ENCODE assay signal across 12 mouse cellular contexts in the genomic region with DNA sequence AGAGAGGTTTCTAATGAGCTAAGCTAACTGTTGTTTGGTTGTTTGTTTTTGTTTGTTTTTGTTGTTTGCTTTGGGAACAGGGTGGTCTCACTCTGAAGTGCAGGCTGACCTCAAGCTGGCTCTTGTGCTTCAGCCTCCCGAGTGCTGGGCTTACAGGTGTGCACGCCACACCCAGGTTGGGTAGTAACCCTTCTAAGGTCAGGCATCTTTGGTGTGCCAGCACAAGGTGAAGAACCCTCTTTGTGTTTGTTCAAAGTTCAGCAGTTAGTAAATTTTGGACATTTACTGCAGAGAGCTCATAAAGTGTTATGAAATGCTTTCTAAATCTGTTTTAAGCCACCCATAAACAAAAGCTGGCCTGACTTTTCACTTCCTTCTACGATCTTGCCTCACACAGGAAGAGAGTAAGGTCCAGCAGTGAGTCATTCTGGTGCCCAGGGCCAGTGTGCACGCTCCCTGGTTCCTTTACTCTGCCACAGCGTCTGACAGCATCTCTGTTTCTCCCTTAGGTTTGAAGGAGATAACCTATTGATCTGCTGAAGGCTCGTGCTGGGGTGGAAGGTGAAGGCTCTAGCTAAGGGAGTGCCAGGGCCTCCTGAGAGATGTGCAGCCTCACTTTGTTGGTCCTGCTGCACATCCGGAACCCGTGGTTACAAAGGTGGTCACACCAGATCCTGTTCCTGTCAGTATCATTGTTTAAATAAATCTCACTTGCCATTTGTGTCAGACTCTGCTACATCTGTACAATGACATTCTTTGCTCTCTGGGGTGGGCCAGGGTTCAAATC. TPM values are rescaled to one million over a fixed set of nuclear protein-coding genes. Genes with fewer than 3 reads are reported as not detected.
DNase-seq lines count a peak whose midpoint lies in the region; TF ChIP-seq lines count a peak whose summit lies in the region.
"Had no signal": no experiment of that assay in that cellular context is flagged by ENCODE, and none has a peak within 500 bp of the region (broad histone marks: within the 10 kb centered on the region; RNA-seq: fewer than 3 reads in every experiment).

No protein-coding gene starts in this region.

- no peaks in the 10 kb centered on the region for H3K36me3 ChIP-seq in macrophage (ENCODE audit: inconsistent target)

- H3K79me2 ChIP-seq in macrophage (ENCODE audit: inconsistent target) = no peaks in the 10 kb centered on the region

- no peak for TF ChIP-seq CTCF in bone marrow macrophage, adult 2 months (IDR thresholded peaks at IDR 0.05; ENCODE audit: low read depth, low read length)

- H3K4me1 ChIP-seq in bone marrow macrophage, adult 2 months (ENCODE audit: control insufficient read depth, insufficient read depth, low read length) = peaks cover 30% of the 10 kb centered on the region
- H3K4me1 ChIP-seq: limb, embryonic 13.5 days had no signal

- peak; percentile 33 for DNase-seq in gastrocnemius, adult 18-20 months (ENCODE audit: low spot score)
- DNase-seq in gastrocnemius, adult 8-10 months (ENCODE audit: low spot score in 2 of 2) = no peak
- DNase-seq in 3134 (ENCODE audit: extremely low read depth, insufficient read length, low spot score) = peak; percentile 44
- no peak for DNase-seq in T-cell, adult 2 months (ENCODE audit: low spot score)
- DNase-seq in neural tube, embryonic 10.5 days (ENCODE audit: extremely low spot score, low spot score) = no peak
- no peak for DNase-seq in left cerebral cortex, postnatal 14 days (ENCODE audit: low spot score in 2 of 2)
- DNase-seq: cerebellum, postnatal 25 days; kidney, postnatal 10 days had no signal

- TF ChIP-seq POLR2A in bone marrow macrophage, adult 2 months (IDR thresholded peaks at IDR 0.05; ENCODE audit: borderline replicate concordance, low read depth, low read length) = no peak

- intact Hi-C loops in left cerebral cortex, postnatal 14 days (cut with DNase I) = no loop called here

- H3K27ac ChIP-seq in bone marrow macrophage, adult 2 months (ENCODE audit: insufficient read depth, low read depth, low read length) = peak overlapping the region; percentile 86
- peak overlapping the region; percentile 84 for H3K27ac ChIP-seq in macrophage
- H3K27ac ChIP-seq: limb, embryonic 13.5 days had no signal

- 19% methylated on average over 8 of the region's 8 CpGs for WGBS in macrophage (ENCODE audit: missing documents)

- 0 out of 2 replicates have a peak overlapping the region, but pooled peaks have one; percentile 0 for H3K4me3 ChIP-seq in bone marrow macrophage, adult 2 months (ENCODE audit: insufficient read depth, low read length)
- no peak overlapping the region for H3K4me3 ChIP-seq in macrophage (ENCODE audit: inconsistent target)
- H3K4me3 ChIP-seq: limb, embryonic 13.5 days had no signal

RNA-seq across cellular contexts. Expression of a gene that starts 32.3 kb away (rescaled TPM):
- under 1 TPM in 1 of 2 experiments, not detected in 1; 0.24 TPM for total RNA-seq in gastrocnemius, adult 18-20 months (2021)
- total RNA-seq in gastrocnemius, adult 8-10 months (2022) = not detected
- polyA plus RNA-seq in bone marrow macrophage, adult 2 months (2012; ENCODE audit: insufficient read depth, insufficient read length, missing spikeins) = not detected in 2 replicates
- total RNA-seq in macrophage (2018; cell fraction: chromatin; rRNA removed) = not detected
- not detected for total RNA-seq in macrophage (2018; cell fraction: cytosol; rRNA removed)
- total RNA-seq in macrophage (2018; cell fraction: nucleus; rRNA removed) = not detected
- not detected in 3 replicates for polyA plus RNA-seq in macrophage (2018)
- total RNA-seq in left cerebral cortex, postnatal 14 days (2021) = not detected
- polyA plus RNA-seq: activated CD4-positive, CD25-positive, alpha-beta regulatory T cell, adult 4 months; limb, embryonic 13.5 days had no signal

Comparison
In these comparisons a context has a peak if more than half of its experiments do, and no peak if none do; other contexts are left out.
1. DNase-seq: peak in gastrocnemius, adult 18-20 months (single experiment) and 3134 (single experiment); none in gastrocnemius, adult 8-10 months (0 of 2), T-cell, adult 2 months (single experiment), neural tube, embryonic 10.5 days (single experiment) and left cerebral cortex, postnatal 14 days (0 of 2).